In the genomic region with DNA sequence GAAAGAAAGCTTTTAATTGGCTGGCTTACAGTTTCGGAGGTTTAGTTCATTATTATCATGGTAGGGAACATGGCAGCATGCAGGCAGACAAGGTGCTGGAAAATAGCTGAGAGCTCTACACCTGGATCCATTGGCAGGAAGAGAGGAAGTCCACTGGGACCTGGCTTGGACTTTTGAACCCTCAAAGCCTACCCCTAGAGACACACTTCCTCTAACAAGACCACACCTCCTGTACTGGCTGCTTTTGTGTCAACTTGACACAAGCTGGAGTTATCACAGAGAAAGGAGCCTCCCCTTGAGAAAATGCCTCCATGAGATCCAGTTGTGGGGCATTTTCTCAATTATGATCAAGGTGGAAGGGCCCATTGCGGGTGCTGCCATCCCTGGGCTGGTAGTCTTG, we compare ENCODE assay signal across 20 mouse cellular contexts. TPM values are rescaled to one million over a fixed set of nuclear protein-coding genes. Genes with fewer than 3 reads are reported as not detected.
DNase-seq lines count a peak whose midpoint lies in the region; ATAC-seq lines count a peak whose summit lies in the region.
"Had no signal": no experiment of that assay in that cellular context is flagged by ENCODE, and none has a peak within 500 bp of the region (broad histone marks: within the 10 kb centered on the region; RNA-seq: fewer than 3 reads in every experiment).

No protein-coding gene starts in this region.

- no peak overlapping the region for H3K4me3 ChIP-seq in midbrain, embryonic 11.5 days (ENCODE audit: low read depth, low read length)
- no peak overlapping the region for H3K4me3 ChIP-seq in midbrain, embryonic 10.5 days
- H3K4me3 ChIP-seq in intestine, embryonic 16.5 days (ENCODE audit: low read length) = no peak overlapping the region
- H3K4me3 ChIP-seq: forebrain, embryonic 15.5 days; hindbrain, embryonic 13.5 days; limb, embryonic 15.5 days; lung, embryonic 15.5 days had no signal

- peak; percentile 31 for DNase-seq in midbrain, embryonic 11.5 days (ENCODE audit: low spot score, missing footprints)
- no peak for DNase-seq in midbrain, embryonic 10.5 days (ENCODE audit: low spot score)
- DNase-seq in layer of hippocampus, adult 9-10 months (ENCODE audit: low spot score) = no peak
- no peak for DNase-seq in cerebellum, postnatal 10 days
- no peak for DNase-seq in heart, postnatal 25 days (ENCODE audit: low spot score)
- DNase-seq: adrenal gland, postnatal 25 days; cerebellum, adult 8-10 months; gastrocnemius, postnatal 10 days; heart, adult 18-20 months; heart, postnatal 36 days; kidney, postnatal 4 days; left cerebral cortex, postnatal 4 days; lung, postnatal 36 days; thymus, postnatal 14 days had no signal

- H3K4me1 ChIP-seq in midbrain, embryonic 11.5 days (ENCODE audit: control insufficient read depth, insufficient read depth, low read length) = no peaks in the 10 kb centered on the region
- no peaks in the 10 kb centered on the region for H3K4me1 ChIP-seq in midbrain, embryonic 10.5 days
- H3K4me1 ChIP-seq in intestine, embryonic 16.5 days (ENCODE audit: control insufficient read depth, insufficient read depth, low read length) = 0 out of 2 replicates have a peak, but pooled peaks cover 4% of the 10 kb centered on the region
- H3K4me1 ChIP-seq: forebrain, embryonic 15.5 days; hindbrain, embryonic 13.5 days had no signal

- no peak overlapping the region for H3K9ac ChIP-seq in midbrain, embryonic 11.5 days (ENCODE audit: low read length)
- no peak overlapping the region for H3K9ac ChIP-seq in intestine, embryonic 16.5 days (ENCODE audit: low read depth, low read length)
- H3K9ac ChIP-seq: forebrain, embryonic 15.5 days; hindbrain, embryonic 13.5 days; limb, embryonic 15.5 days; lung, embryonic 15.5 days had no signal

- no peak for ATAC-seq in midbrain, embryonic 11.5 days (ENCODE audit: low FRiP score)
- ATAC-seq in intestine, embryonic 16.5 days = peak; percentile 83
- peak; percentile 42; the same call in 1 of the 2 replicates for ATAC-seq in megakaryocyte progenitor cell, adult 5-6 weeks (replicated peaks; ENCODE audit: poor library complexity)
- ATAC-seq: forebrain, embryonic 15.5 days had no signal

- no peaks in the 10 kb centered on the region for H3K9me3 ChIP-seq in midbrain, embryonic 11.5 days (ENCODE audit: control insufficient read depth, low read length)
- no peaks in the 10 kb centered on the region for H3K9me3 ChIP-seq in midbrain, embryonic 10.5 days (replicated peaks)
- no peaks in the 10 kb centered on the region for H3K9me3 ChIP-seq in intestine, embryonic 16.5 days (ENCODE audit: control insufficient read depth, low read length)
- H3K9me3 ChIP-seq: forebrain, embryonic 15.5 days; hindbrain, embryonic 13.5 days; limb, embryonic 15.5 days; lung, embryonic 15.5 days had no signal

- H3K4me2 ChIP-seq in midbrain, embryonic 11.5 days = no peak overlapping the region
- no peak overlapping the region for H3K4me2 ChIP-seq in intestine, embryonic 16.5 days (ENCODE audit: low read depth, low read length)
- H3K4me2 ChIP-seq: forebrain, embryonic 15.5 days; hindbrain, embryonic 13.5 days; limb, embryonic 15.5 days; lung, embryonic 15.5 days had no signal

- 91% methylated on average over 2 of the region's 2 CpGs for WGBS in midbrain, embryonic 11.5 days
- WGBS in midbrain, embryonic 10.5 days = 97% methylated on average over 2 of the region's 2 CpGs
- 97% methylated on average over 2 of the region's 2 CpGs for WGBS in intestine, embryonic 16.5 days

- no peak overlapping the region for H3K27ac ChIP-seq in midbrain, embryonic 11.5 days (ENCODE audit: low read depth, low read length)
- H3K27ac ChIP-seq in midbrain, embryonic 10.5 days (replicated peaks) = no peak overlapping the region
- H3K27ac ChIP-seq in intestine, embryonic 16.5 days (ENCODE audit: low read length) = no peak overlapping the region
- H3K27ac ChIP-seq: forebrain, embryonic 15.5 days; hindbrain, embryonic 13.5 days; limb, embryonic 15.5 days; lung, embryonic 15.5 days had no signal

- intact Hi-C loops in heart, postnatal 25 days (cut with DNase I) = no loop called here

- H3K27me3 ChIP-seq in midbrain, embryonic 11.5 days (ENCODE audit: control insufficient read depth, insufficient read depth, low read length) = no peaks in the 10 kb centered on the region
- H3K27me3 ChIP-seq in midbrain, embryonic 10.5 days (ENCODE audit: low read depth, poor library complexity, severe bottlenecking) = no peaks in the 10 kb centered on the region
- no peaks in the 10 kb centered on the region for H3K27me3 ChIP-seq in intestine, embryonic 16.5 days (replicated peaks; ENCODE audit: control insufficient read depth, insufficient read depth, low read length)
- H3K27me3 ChIP-seq: forebrain, embryonic 15.5 days; hindbrain, embryonic 13.5 days; limb, embryonic 15.5 days; lung, embryonic 15.5 days had no signal

- no peaks in the 10 kb centered on the region for H3K36me3 ChIP-seq in midbrain, embryonic 11.5 days (ENCODE audit: control insufficient read depth, insufficient read depth, low read length)
- H3K36me3 ChIP-seq in midbrain, embryonic 10.5 days = peaks cover 19% of the 10 kb centered on the region
- peaks cover 7% of the 10 kb centered on the region; the same call in 1 of the 2 replicates for H3K36me3 ChIP-seq in intestine, embryonic 16.5 days (ENCODE audit: control insufficient read depth, insufficient read depth, low read length)
- H3K36me3 ChIP-seq: forebrain, embryonic 15.5 days had no signal

RNA-seq across cellular contexts. Expression of gene Socs4, which starts 8.5 kb away (rescaled TPM):
- 5.8 and 8.3 TPM in 2 replicates for polyA plus RNA-seq in midbrain, embryonic 11.5 days (2014; fragmentation: Nextera tagmentation; extraction: Ambion mirVana)
- 3.3 and 4.6 TPM in 2 replicates for polyA plus RNA-seq in midbrain, embryonic 10.5 days (2016; fragmentation: Nextera tagmentation; extraction: Ambion mirVana)
- polyA plus RNA-seq in intestine, embryonic 16.5 days (2015; fragmentation: Nextera tagmentation; extraction: Ambion mirVana) = 2.9 and 3.5 TPM in 2 replicates
- 22.5 and 24.1 TPM in 2 replicates for total RNA-seq in megakaryocyte progenitor cell, adult 5-6 weeks (2015)
- total RNA-seq in megakaryocyte progenitor cell, adult 5-6 weeks (2017) = 16.1 and 34.4 TPM in 2 replicates
- 10 to 100 TPM; 13.1 to 16.9 TPM for total RNA-seq in heart, postnatal 25 days (2021)

RNA-seq across cellular contexts. Expression of gene Wdhd1, which starts 8.6 kb away (rescaled TPM):
- polyA plus RNA-seq in midbrain, embryonic 11.5 days (2014; fragmentation: Nextera tagmentation; extraction: Ambion mirVana) = 47.3 and 48.1 TPM in 2 replicates
- 55.8 and 57.6 TPM in 2 replicates for polyA plus RNA-seq in midbrain, embryonic 10.5 days (2016; fragmentation: Nextera tagmentation; extraction: Ambion mirVana)
- polyA plus RNA-seq in intestine, embryonic 16.5 days (2015; fragmentation: Nextera tagmentation; extraction: Ambion mirVana) = 19.1 and 20.8 TPM in 2 replicates
- 48.8 and 58.1 TPM in 2 replicates for total RNA-seq in megakaryocyte progenitor cell, adult 5-6 weeks (2015)
- 105 and 152 TPM in 2 replicates for total RNA-seq in megakaryocyte progenitor cell, adult 5-6 weeks (2017)
- 1 to 10 TPM in 1 of 2 experiments, under 1 TPM in 1; 0.75 to 1.8 TPM for total RNA-seq in heart, postnatal 25 days (2021)

RNA-seq across cellular contexts. Expression of gene Mapk1ip1l, which starts 12.8 kb away (rescaled TPM):
- polyA plus RNA-seq in midbrain, embryonic 11.5 days (2014; fragmentation: Nextera tagmentation; extraction: Ambion mirVana) = 91.0 and 97.6 TPM in 2 replicates
- 99.6 and 101 TPM in 2 replicates for polyA plus RNA-seq in midbrain, embryonic 10.5 days (2016; fragmentation: Nextera tagmentation; extraction: Ambion mirVana)
- 57.9 and 59.9 TPM in 2 replicates for polyA plus RNA-seq in intestine, embryonic 16.5 days (2015; fragmentation: Nextera tagmentation; extraction: Ambion mirVana)
- total RNA-seq in megakaryocyte progenitor cell, adult 5-6 weeks (2015) = 76.4 and 79.4 TPM in 2 replicates
- total RNA-seq in megakaryocyte progenitor cell, adult 5-6 weeks (2017) = 40.0 and 56.4 TPM in 2 replicates
- 10 to 100 TPM; 31.3 to 36.7 TPM for total RNA-seq in heart, postnatal 25 days (2021)
